Mouse (Mus musculus): ENCODE measurements at regions not wholly inside any gene's neighbourhood (a gene's known extent, or its start where the extent isn't known, plus 50 kb on each side); places are given as distances from the start of the nearest gene placed in this dataset.

GRCm38 (mm10) chr17:48620896-48621295 is 166.2 kb downstream of the Unc5cl start:
- TF ChIP-seq POLR2A (IDR thresholded peaks at IDR 0.05; ENCODE audit: insufficient read length, low read depth) (no peak), MAX (IDR thresholded peaks at IDR 0.05; ENCODE audit: low read depth) (no peak), E2F4 (IDR thresholded peaks at IDR 0.05; ENCODE audit: insufficient read depth) (no peak), TCF12 (IDR thresholded peaks at IDR 0.05; ENCODE audit: insufficient read depth, poor library complexity, severe bottlenecking) (no peak), CEBPB (IDR thresholded peaks at IDR 0.05; ENCODE audit: insufficient read depth, poor library complexity, severe bottlenecking) (no peak), USF1 (IDR thresholded peaks at IDR 0.05; ENCODE audit: low read depth) (no peak), MYOD1 (IDR thresholded peaks at IDR 0.05; ENCODE audit: control insufficient read depth in 1 of 3, insufficient read length in 2 of 3, low read depth in 2 of 3) (no peak), POLR2AphosphoS2 (IDR thresholded peaks at IDR 0.05; ENCODE audit: insufficient read length, low read depth) (no peak), MYOG (IDR thresholded peaks at IDR 0.05; ENCODE audit: control insufficient read depth in 1 of 3, insufficient read depth in 1 of 3, insufficient read length in 2 of 3, low read depth in 2 of 3) (no peak), REST (IDR thresholded peaks at IDR 0.05; ENCODE audit: insufficient read depth, insufficient read length) (no peak)
